Mouse (Mus musculus): ENCODE measurements around the gene Frmd8. TPM values are rescaled to one million over a fixed set of nuclear protein-coding genes. Genes with fewer than 3 reads are reported as not detected.

The Frmd8 gene
- polyA plus RNA-seq, 1 experiment from 2014 or later = 25.3 TPM

- WGBS = 90% methylated on average over 6 of the region's 6 CpGs
- H3K9me3 ChIP-seq = no peaks in the 10 kb centered on the region
- no peaks in the 10 kb centered on the region for H3K27me3 ChIP-seq (replicated peaks)
- peaks cover 12% of the 10 kb centered on the region; the same call in 1 of the 2 replicates for H3K4me1 ChIP-seq
- no peak overlapping the region for H3K4me2 ChIP-seq
- H3K36me3 ChIP-seq = no peaks in the 10 kb centered on the region
- no peak overlapping the region for H3K4me3 ChIP-seq (replicated peaks)
- no peak overlapping the region for H3K27ac ChIP-seq
- H3K9ac ChIP-seq = no peak overlapping the region
- ATAC-seq (ENCODE audit: insufficient read depth, low FRiP score, low read depth) = no peak
These were observed 6.1 kb upstream of the Frmd8 start for GRCm38 (mm10) chr19:5881155-5881554.

- H3K27ac ChIP-seq = no peak overlapping the region
- H3K4me2 ChIP-seq = no peak overlapping the region
- WGBS = 88% methylated on average over 7 of the region's 7 CpGs
- ATAC-seq (ENCODE audit: insufficient read depth, low FRiP score, low read depth) = no peak
- H3K9me3 ChIP-seq = no peaks in the 10 kb centered on the region
- H3K9ac ChIP-seq = no peak overlapping the region
- H3K4me1 ChIP-seq = peaks cover 18% of the 10 kb centered on the region
- no peaks in the 10 kb centered on the region for H3K36me3 ChIP-seq
- H3K27me3 ChIP-seq (replicated peaks) = no peaks in the 10 kb centered on the region
- H3K4me3 ChIP-seq (replicated peaks) = no peak overlapping the region
These were observed 4.7 kb upstream of the Frmd8 start for GRCm38 (mm10) chr19:5879735-5880134.

GRCm38 (mm10) chr19:5878916-5879315 is 3.8 kb upstream of the Frmd8 start:
- peak overlapping the region; percentile 36; the same call in 1 of the 2 replicates for H3K4me2 ChIP-seq
- ATAC-seq (ENCODE audit: insufficient read depth, low FRiP score, low read depth) = no peak
- peak overlapping the region; percentile 82; the same call in 1 of the 2 replicates for H3K27ac ChIP-seq
- H3K27me3 ChIP-seq (replicated peaks) = no peaks in the 10 kb centered on the region
- H3K9me3 ChIP-seq = no peaks in the 10 kb centered on the region
- no peak overlapping the region for H3K9ac ChIP-seq
- no peak overlapping the region for H3K4me3 ChIP-seq (replicated peaks)
- peaks cover 25% of the 10 kb centered on the region for H3K4me1 ChIP-seq
- 73% methylated on average over 3 of the region's 3 CpGs for WGBS
- no peaks in the 10 kb centered on the region for H3K36me3 ChIP-seq

GRCm38 (mm10) chr19:5878362-5878722 is 3.3 kb upstream of the Frmd8 start:
- Histone ChIP-seq H3K36me3 (no peaks in the 10 kb centered on the region), H3K4me2 (peak overlapping the region; percentile 36), H3K9ac (no peak overlapping the region), H3K27me3 (replicated peaks) (no peaks in the 10 kb centered on the region), H3K4me1 (peaks cover 25% of the 10 kb centered on the region), H3K9me3 (no peaks in the 10 kb centered on the region), H3K4me3 (replicated peaks) (peak overlapping the region; percentile 11; the same call in 1 of the 2 replicates), H3K27ac (peak overlapping the region; percentile 82)
- no peak for ATAC-seq (ENCODE audit: insufficient read depth, low FRiP score, low read depth)
- 57% methylated on average over 7 of the region's 7 CpGs for WGBS

- Histone ChIP-seq H3K4me3 (replicated peaks) (peak within 1 kb of the TSS; percentile 11; the same call in 1 of the 2 replicates), H3K9ac (no peak within 1 kb of the TSS), H3K27ac (peak within 1 kb of the TSS; percentile 82), H3K9me3 (no peaks in the 10 kb centered on the region), H3K4me1 (peaks cover 30% of the 10 kb centered on the region), H3K27me3 (replicated peaks) (no peaks in the 10 kb centered on the region), H3K4me2 (peak within 1 kb of the TSS; percentile 36), H3K36me3 (no peaks in the 10 kb centered on the region)
- ATAC-seq (ENCODE audit: insufficient read depth, low FRiP score, low read depth) = peak; percentile 50; the same call in 1 of the 2 replicates
- WGBS = 43% methylated on average over 15 of the region's 15 CpGs
These were observed 2.7 kb upstream of the Frmd8 start, which contains the start of gene Slc25a45 for GRCm38 (mm10) chr19:5877618-5878361. TSS of gene Slc25a45 (plus strand) at chr19:5877808.

GRCm38 (mm10) chr19:5874391-5874968 is 594 bp downstream of the Frmd8 start:
- peak overlapping the region; percentile 44; the same call in 1 of the 2 replicates for H3K27ac ChIP-seq
- peak overlapping the region; percentile 84 for H3K4me3 ChIP-seq (replicated peaks)
- H3K9ac ChIP-seq = peak overlapping the region; percentile 82
- H3K9me3 ChIP-seq = no peaks in the 10 kb centered on the region
- no peaks in the 10 kb centered on the region for H3K27me3 ChIP-seq (replicated peaks)
- ATAC-seq (ENCODE audit: insufficient read depth, low FRiP score, low read depth) = no peak
- 6% methylated on average over 13 of the region's 13 CpGs for WGBS
- H3K4me1 ChIP-seq = peaks cover 47% of the 10 kb centered on the region
- peak overlapping the region; percentile 85 for H3K4me2 ChIP-seq
- H3K36me3 ChIP-seq = no peaks in the 10 kb centered on the region

GRCm38 (mm10) chr19:5872931-5873556 is 2.0 kb downstream of the Frmd8 start:
- WGBS = 80% methylated on average over 19 of the region's 19 CpGs
- Histone ChIP-seq H3K9me3 (no peaks in the 10 kb centered on the region), H3K4me2 (peak overlapping the region; percentile 85; the same call in 1 of the 2 replicates), H3K9ac (no peak overlapping the region), H3K27ac (no peak overlapping the region), H3K36me3 (0 out of 2 replicates have a peak, but pooled peaks cover 5% of the 10 kb centered on the region), H3K4me1 (peaks cover 42% of the 10 kb centered on the region), H3K27me3 (replicated peaks) (no peaks in the 10 kb centered on the region), H3K4me3 (replicated peaks) (0 out of 2 replicates have a peak overlapping the region, but pooled peaks have one; percentile 84)
- no peak for ATAC-seq (ENCODE audit: insufficient read depth, low FRiP score, low read depth)

- H3K27me3 ChIP-seq (replicated peaks) = no peaks in the 10 kb centered on the region
- ATAC-seq (ENCODE audit: insufficient read depth, low FRiP score, low read depth) = no peak
- 0 out of 2 replicates have a peak, but pooled peaks cover 5% of the 10 kb centered on the region for H3K36me3 ChIP-seq
- no peak overlapping the region; the same call in 1 of the 2 replicates for H3K4me2 ChIP-seq
- H3K9me3 ChIP-seq = no peaks in the 10 kb centered on the region
- H3K4me1 ChIP-seq = peaks cover 37% of the 10 kb centered on the region
- H3K4me3 ChIP-seq (replicated peaks) = no peak overlapping the region
- 73% methylated on average over 4 of the region's 4 CpGs for WGBS
- H3K9ac ChIP-seq = no peak overlapping the region
- H3K27ac ChIP-seq = no peak overlapping the region
These were observed 2.5 kb downstream of the Frmd8 start for GRCm38 (mm10) chr19:5872528-5872927.

- no peak overlapping the region for H3K4me3 ChIP-seq (replicated peaks)
- peak overlapping the region; percentile 63 for H3K27ac ChIP-seq
- no peak for ATAC-seq (ENCODE audit: insufficient read depth, low FRiP score, low read depth)
- no peak overlapping the region for H3K9ac ChIP-seq
- 40% methylated on average over 6 of the region's 6 CpGs for WGBS
- H3K36me3 ChIP-seq = 0 out of 2 replicates have a peak, but pooled peaks cover 5% of the 10 kb centered on the region
- peak overlapping the region; percentile 29; the same call in 1 of the 2 replicates for H3K4me2 ChIP-seq
- H3K9me3 ChIP-seq = no peaks in the 10 kb centered on the region
- H3K4me1 ChIP-seq = peaks cover 35% of the 10 kb centered on the region
- no peaks in the 10 kb centered on the region for H3K27me3 ChIP-seq (replicated peaks)
These were observed 3.4 kb downstream of the Frmd8 start for GRCm38 (mm10) chr19:5871683-5872082.

GRCm38 (mm10) chr19:5871273-5871672 is 3.8 kb downstream of the Frmd8 start:
- peak; percentile 19; the same call in 1 of the 2 replicates for ATAC-seq (ENCODE audit: insufficient read depth, low FRiP score, low read depth)
- 23% methylated on average over 5 of the region's 7 CpGs for WGBS
- Histone ChIP-seq H3K9me3 (no peaks in the 10 kb centered on the region), H3K9ac (no peak overlapping the region), H3K36me3 (0 out of 2 replicates have a peak, but pooled peaks cover 7% of the 10 kb centered on the region), H3K4me2 (peak overlapping the region; percentile 29), H3K4me3 (replicated peaks) (no peak overlapping the region), H3K27ac (peak overlapping the region; percentile 63), H3K27me3 (replicated peaks) (no peaks in the 10 kb centered on the region), H3K4me1 (peaks cover 35% of the 10 kb centered on the region)

- H3K27me3 ChIP-seq (replicated peaks) = no peaks in the 10 kb centered on the region
- H3K9ac ChIP-seq = no peak overlapping the region
- H3K4me2 ChIP-seq = no peak overlapping the region
- H3K36me3 ChIP-seq = peaks cover 19% of the 10 kb centered on the region
- no peak overlapping the region for H3K4me3 ChIP-seq (replicated peaks)
- H3K4me1 ChIP-seq = peaks cover 21% of the 10 kb centered on the region
- no peak overlapping the region for H3K27ac ChIP-seq
- no peak for ATAC-seq (ENCODE audit: insufficient read depth, low FRiP score, low read depth)
- no peaks in the 10 kb centered on the region for H3K9me3 ChIP-seq
- 74% methylated on average over 6 of the region's 6 CpGs for WGBS
These were observed 7.0 kb downstream of the Frmd8 start for GRCm38 (mm10) chr19:5868096-5868495.

Measured in stomach, embryonic 15.5 days (tissue).